Mouse (Mus musculus): Measurements from ENCODE around the gene Nfasc.

GRCm38 (mm10) chr1:132755211-132755610 is 13.6 kb upstream of the Nfasc start:
- TF ChIP-seq CTCF (IDR thresholded peaks at IDR 0.05; ENCODE audit: control insufficient read depth, insufficient read depth, insufficient replicate concordance, low read depth, low read length) (no peak), POLR2A (IDR thresholded peaks at IDR 0.05; ENCODE audit: control insufficient read depth, low read depth, low read length) (no peak)
